Mouse (Mus musculus) bone marrow, adult 2 months (tissue): ENCODE data around the gene Ttpal.

ENCODE experiments used
- CTCF ChIP-seq: fragments of 200-500 bp; IDR thresholded peaks from 2 replicates; pipeline ENCODE4 v1.5.1; 2011; ENCODE audit warnings: low read length, control low read depth; ENCODE audit not compliant: control insufficient read depth, insufficient read depth
- POLR2A ChIP-seq: fragments of 200-500 bp; IDR thresholded peaks from 2 replicates; pipeline ENCODE4 v1.6.1; 2011; ENCODE audit warnings: low read depth, mild to moderate bottlenecking, control low read depth, low read length, borderline replicate concordance; ENCODE audit not compliant: control insufficient read depth

DNA sequence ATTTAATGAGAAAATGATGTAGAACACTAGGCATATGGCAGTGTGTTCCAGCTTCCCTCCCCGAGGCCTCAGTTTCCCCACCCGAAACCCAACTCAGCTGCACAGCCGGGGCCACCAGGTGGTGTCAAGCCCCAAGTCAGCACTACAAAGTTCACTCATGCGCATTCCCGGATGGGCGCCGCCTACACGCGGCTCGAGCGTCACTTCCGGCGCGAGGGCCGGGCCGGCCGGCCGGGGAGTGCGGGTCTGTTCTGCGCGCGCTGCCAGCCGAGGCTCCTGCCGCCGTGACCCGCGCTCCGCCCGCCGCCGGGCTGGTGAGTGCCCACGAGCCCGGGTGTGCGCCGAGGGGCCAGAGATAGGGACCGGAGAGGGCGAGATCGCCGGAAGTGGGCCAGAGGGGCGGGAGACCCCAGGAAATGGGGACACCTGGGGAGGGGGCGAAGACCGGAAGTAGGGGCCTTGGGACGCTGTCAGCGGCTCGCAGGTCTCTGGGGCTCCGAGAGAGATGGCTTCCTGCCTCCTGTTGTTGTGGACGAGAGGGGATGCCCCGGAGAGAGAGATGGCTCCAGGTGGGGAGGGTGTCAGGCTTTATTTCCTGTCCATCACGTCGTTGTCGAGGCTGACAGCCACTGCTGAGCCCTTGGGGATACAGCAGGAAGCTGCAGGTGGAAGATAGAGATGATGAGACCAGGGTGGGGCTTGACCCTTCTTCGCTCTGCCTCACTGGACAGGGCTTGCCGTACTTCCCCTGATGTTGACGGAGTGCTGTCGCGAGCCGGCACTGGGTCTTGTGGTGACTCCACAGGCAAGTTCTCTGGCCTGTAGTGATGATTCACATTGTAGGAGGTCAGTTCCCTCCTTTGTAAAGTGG, at the start of gene Ttpal:
- TF ChIP-seq CTCF: peak; percentile 72
- peak; percentile 71; the same call in 1 of the 2 replicates for TF ChIP-seq POLR2A
